Mouse (Mus musculus) liver, embryonic 13.5 days (tissue): ENCODE data around the gene Glp1r. TPM values are rescaled to one million over a fixed set of nuclear protein-coding genes. Genes with fewer than 3 reads are reported as not detected.

Source experiments
- ATAC-seq: fragments of 200-750 bp; cut with Nextera tagmentation; 2 replicates; pipeline ENCODE4 v1.8.0; 2017; ENCODE audit warnings: low read depth, mild to moderate bottlenecking, moderate number of reproducible peaks, moderate library complexity
- DNase-seq: peaks from one replicate; pipeline ENCODE4 v3.0.0; 2022
- H3K27ac ChIP-seq: fragments of 300-500 bp; sonication (generic); 2 replicates; pipeline ENCODE4 v1.5.1; 2015; ENCODE audit warnings: moderate library complexity, mild to moderate bottlenecking, inconsistent platforms
- H3K27me3 ChIP-seq: fragments of 300-500 bp; sonication (generic); 2 replicates; pipeline ENCODE4 v1.6.1; 2015; ENCODE audit warnings: mild to moderate bottlenecking, inconsistent platforms
- H3K36me3 ChIP-seq: fragments of 300-500 bp; sonication (generic); 2 replicates; pipeline ENCODE4 v1.6.1; 2015; ENCODE audit warnings: mild to moderate bottlenecking, inconsistent platforms
- H3K4me1 ChIP-seq: fragments of 300-500 bp; sonication (generic); replicated peaks from 2 replicates; pipeline ENCODE4 v1.6.1; 2015; ENCODE audit warnings: inconsistent platforms
- H3K4me2 ChIP-seq: fragments of 300-500 bp; sonication (generic); 2 replicates; pipeline ENCODE4 v1.6.1; 2015; ENCODE audit warnings: inconsistent platforms, mild to moderate bottlenecking, moderate library complexity
- H3K4me3 ChIP-seq: fragments of 300-500 bp; sonication (generic); replicated peaks from 2 replicates; pipeline ENCODE4 v1.5.1; 2015; ENCODE audit warnings: mild to moderate bottlenecking, inconsistent platforms
- H3K9ac ChIP-seq: fragments of 300-500 bp; sonication (generic); 2 replicates; pipeline ENCODE4 v1.6.1; 2015; ENCODE audit warnings: mild to moderate bottlenecking, inconsistent platforms
- H3K9me3 ChIP-seq: fragments of 300-500 bp; sonication (generic); replicated peaks from 2 replicates; pipeline ENCODE4 v1.6.1; 2016; ENCODE audit warnings: inconsistent platforms
- WGBS: fragments of 180-500 bp; shearing (Covaris S2); methylation state at CpG from one replicate; pipeline ENCODE4 v1.1.7; 2015; ENCODE audit not compliant: insufficient replicate concordance; 5-methylcytosine and 5-hydroxymethylcytosine counted together
- polyA plus RNA-seq: library from polyadenylated mRNA; unstranded; fragments of >200 nt; fragmentation: Nextera tagmentation; extraction: Ambion mirVana; gene quantifications from 2 replicates; pipeline ENCODE4 v1.2.1, GENCODE M21; 2015

Gene Glp1r
- polyA plus RNA-seq, 1 experiment from 2014 or later = not detected

DNA sequence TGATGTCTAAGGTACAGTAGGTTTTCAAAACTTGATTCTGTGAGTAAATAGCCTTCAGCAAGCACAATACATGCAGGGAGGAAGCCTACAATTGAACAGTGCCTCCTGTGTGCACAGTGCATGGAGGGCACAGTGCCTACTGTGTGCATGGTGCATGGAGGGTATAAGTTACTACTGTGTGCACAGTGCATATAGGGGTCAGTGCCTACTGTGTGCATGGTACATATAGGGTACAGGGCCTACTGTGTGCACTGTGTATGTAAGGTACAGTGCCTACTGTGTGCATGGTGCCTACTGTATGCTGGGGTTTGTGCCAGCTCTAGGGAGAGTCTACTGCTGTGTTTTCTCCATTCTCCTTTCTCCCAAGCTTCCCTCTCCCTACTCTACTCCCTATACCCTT, 12.6 kb downstream of the Glp1r start:
- H3K4me2 ChIP-seq = no peak overlapping the region
- no peak overlapping the region for H3K4me3 ChIP-seq
- no peak overlapping the region for H3K9ac ChIP-seq
- H3K27ac ChIP-seq = no peak overlapping the region
- H3K36me3 ChIP-seq = no peaks in the 10 kb centered on the region
- no peak for ATAC-seq
- no peak for DNase-seq
- H3K4me1 ChIP-seq = no peaks in the 10 kb centered on the region
- H3K27me3 ChIP-seq = 0 out of 2 replicates have a peak, but pooled peaks cover 5% of the 10 kb centered on the region
- no peaks in the 10 kb centered on the region for H3K9me3 ChIP-seq

DNA sequence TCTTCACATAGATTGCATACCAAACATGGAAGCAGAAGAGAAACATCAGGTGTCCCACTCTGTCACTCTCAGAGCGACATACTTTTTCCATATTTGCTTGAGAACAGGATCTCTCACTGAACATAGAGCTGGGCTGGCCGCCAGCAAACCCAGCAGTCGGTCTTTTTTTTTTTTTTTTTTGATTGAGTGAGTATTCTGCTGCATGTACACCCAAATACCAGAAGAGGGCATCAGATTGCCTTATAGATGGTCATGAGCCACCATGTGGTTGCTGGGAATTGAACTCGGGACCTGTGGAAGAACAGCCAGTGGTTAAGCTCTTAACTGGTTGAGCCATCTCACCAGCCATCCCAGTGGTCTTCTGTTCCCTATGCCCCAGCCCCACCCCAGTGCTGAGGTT, 21.9 kb downstream of the Glp1r start:
- H3K9me3 ChIP-seq = no peaks in the 10 kb centered on the region
- WGBS = 46% methylated on average over 4 of the region's 4 CpGs
- no peaks in the 10 kb centered on the region for H3K36me3 ChIP-seq
- H3K27ac ChIP-seq = no peak overlapping the region
- H3K4me1 ChIP-seq = no peaks in the 10 kb centered on the region
- no peak overlapping the region for H3K4me2 ChIP-seq
- no peak overlapping the region for H3K4me3 ChIP-seq
- DNase-seq (no peak), ATAC-seq (no peak)
- H3K27me3 ChIP-seq = no peaks in the 10 kb centered on the region
- H3K9ac ChIP-seq = no peak overlapping the region

DNA sequence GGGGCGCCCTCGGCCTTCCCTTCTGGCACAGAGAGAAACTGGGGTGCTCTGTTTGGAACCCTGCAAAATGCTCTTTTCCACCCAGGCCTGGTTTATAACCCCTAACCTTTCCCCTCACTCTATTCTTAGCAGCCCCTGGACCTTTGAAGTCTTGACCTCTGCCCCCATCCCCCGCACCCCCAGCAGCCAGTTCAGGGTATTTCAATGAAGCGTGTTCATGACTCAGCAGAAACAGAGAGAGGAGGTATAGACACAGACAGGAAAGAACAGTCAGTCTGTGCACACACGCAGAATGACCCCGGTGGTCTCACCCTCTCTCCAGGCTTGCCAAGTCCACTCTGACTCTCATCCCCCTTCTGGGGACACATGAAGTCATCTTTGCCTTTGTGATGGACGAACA, 29.2 kb downstream of the Glp1r start:
- ATAC-seq = no peak
- H3K4me2 ChIP-seq = no peak overlapping the region
- no peaks in the 10 kb centered on the region for H3K27me3 ChIP-seq
- H3K4me1 ChIP-seq = peaks cover 3% of the 10 kb centered on the region; the same call in 1 of the 2 replicates
- no peaks in the 10 kb centered on the region for H3K9me3 ChIP-seq
- no peak overlapping the region for H3K9ac ChIP-seq
- 56% methylated on average over 7 of the region's 7 CpGs for WGBS
- no peak overlapping the region for H3K4me3 ChIP-seq
- H3K27ac ChIP-seq = no peak overlapping the region
- no peaks in the 10 kb centered on the region for H3K36me3 ChIP-seq
- DNase-seq = no peak

DNA sequence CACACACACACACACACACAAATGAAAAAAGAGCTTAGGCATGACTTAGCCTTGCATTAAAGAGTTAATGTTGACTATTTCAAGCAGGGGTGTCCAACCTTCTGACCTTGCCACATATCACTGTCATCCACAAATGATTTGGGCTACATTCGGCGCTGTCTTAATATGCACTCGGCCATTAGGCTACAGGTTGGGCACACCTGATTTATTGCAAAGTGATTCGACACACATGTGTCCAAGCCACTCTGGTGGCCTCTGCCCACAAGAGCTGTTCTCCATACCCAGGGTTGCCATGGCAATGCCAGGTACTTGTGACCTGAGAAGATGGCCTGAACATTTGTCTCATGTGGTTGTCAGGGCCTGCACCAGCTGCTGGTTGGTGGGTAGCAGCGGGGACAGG, 31.2 kb downstream of the Glp1r start:
- H3K36me3 ChIP-seq = no peaks in the 10 kb centered on the region
- no peak overlapping the region for H3K9ac ChIP-seq
- H3K4me2 ChIP-seq = no peak overlapping the region
- H3K9me3 ChIP-seq = no peaks in the 10 kb centered on the region
- no peak for ATAC-seq
- H3K4me1 ChIP-seq = peaks cover 3% of the 10 kb centered on the region; the same call in 1 of the 2 replicates
- no peaks in the 10 kb centered on the region for H3K27me3 ChIP-seq
- DNase-seq = no peak
- no peak overlapping the region for H3K27ac ChIP-seq
- WGBS = 73% methylated on average over 5 of the region's 5 CpGs
- no peak overlapping the region for H3K4me3 ChIP-seq

DNA sequence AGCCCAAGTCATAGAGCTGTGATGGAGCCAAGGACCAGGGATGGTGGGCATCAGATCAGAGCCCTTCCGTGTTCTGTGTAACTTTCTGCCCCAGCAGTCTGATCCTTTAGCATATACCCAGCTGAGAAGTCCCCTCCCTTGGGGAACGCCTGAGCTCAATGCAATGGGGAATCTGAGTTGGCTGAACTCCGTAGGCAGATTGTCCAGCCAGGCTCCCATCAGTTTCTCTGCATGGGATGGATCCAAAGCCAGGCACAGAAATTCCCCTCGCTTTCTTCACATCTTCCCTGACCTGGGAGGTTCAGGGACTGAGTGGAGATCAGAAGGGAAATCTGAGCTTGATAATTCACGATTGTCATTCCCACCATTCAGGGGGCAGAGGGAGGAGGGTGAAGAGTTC, 33.7 kb downstream of the Glp1r start:
- WGBS = 55% methylated on average over 5 of the region's 5 CpGs
- Histone ChIP-seq H3K27me3 (no peaks in the 10 kb centered on the region), H3K9ac (no peak overlapping the region), H3K4me1 (peaks cover under 1% of the 10 kb centered on the region; the same call in 1 of the 2 replicates), H3K4me2 (no peak overlapping the region), H3K4me3 (no peak overlapping the region), H3K36me3 (no peaks in the 10 kb centered on the region), H3K9me3 (no peaks in the 10 kb centered on the region), H3K27ac (no peak overlapping the region)
- DNase-seq (no peak), ATAC-seq (no peak)

DNA sequence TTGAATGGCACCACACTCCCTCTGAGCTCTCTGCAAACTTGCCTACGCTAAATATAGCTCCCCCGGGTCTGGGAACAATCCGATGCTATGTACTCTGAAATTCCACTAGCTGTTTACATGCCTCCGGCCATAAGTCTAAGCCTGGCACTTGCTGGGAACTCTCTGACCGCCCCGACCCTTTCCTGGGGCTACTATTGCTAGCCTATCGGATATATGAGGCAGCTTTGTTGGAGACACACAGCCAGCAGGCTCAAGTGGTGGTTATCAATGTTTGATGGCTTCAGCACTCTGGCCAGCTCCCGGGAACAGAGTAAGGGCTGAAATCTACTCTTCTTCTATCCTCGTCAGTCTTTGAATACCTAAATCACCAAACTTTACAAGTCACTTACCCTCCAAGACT, 36.9 kb downstream of the Glp1r start:
- no peaks in the 10 kb centered on the region for H3K27me3 ChIP-seq
- H3K9me3 ChIP-seq = no peaks in the 10 kb centered on the region
- H3K4me3 ChIP-seq = no peak overlapping the region
- H3K4me1 ChIP-seq = no peaks in the 10 kb centered on the region
- no peak overlapping the region for H3K9ac ChIP-seq
- WGBS = 43% methylated on average over 9 of the region's 9 CpGs
- ATAC-seq (no peak), DNase-seq (no peak)
- H3K4me2 ChIP-seq = no peak overlapping the region
- no peak overlapping the region for H3K27ac ChIP-seq
- no peaks in the 10 kb centered on the region for H3K36me3 ChIP-seq

DNA sequence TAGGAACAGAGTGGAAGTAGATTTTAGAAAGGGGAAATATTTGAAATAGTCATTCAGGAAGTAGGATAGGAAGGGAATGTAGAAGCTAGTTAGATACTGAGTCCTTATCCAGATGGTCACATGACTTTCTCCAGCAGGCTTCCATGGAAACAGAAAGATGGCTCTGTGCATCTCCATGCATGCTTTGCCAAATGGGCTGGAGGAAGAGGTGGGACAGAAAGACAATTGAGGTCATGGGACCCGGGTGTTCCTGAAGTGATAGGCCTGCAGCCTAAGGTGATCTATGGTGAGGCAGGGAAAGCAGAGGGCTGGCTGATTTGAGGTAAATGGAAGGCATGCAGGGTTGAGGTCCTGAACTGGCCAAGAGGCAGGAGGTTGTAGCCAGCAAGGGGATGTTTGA, 46.8 kb downstream of the Glp1r start:
- WGBS = 41% methylated on average over 1 of the region's 1 CpGs
- no peak for DNase-seq

DNA sequence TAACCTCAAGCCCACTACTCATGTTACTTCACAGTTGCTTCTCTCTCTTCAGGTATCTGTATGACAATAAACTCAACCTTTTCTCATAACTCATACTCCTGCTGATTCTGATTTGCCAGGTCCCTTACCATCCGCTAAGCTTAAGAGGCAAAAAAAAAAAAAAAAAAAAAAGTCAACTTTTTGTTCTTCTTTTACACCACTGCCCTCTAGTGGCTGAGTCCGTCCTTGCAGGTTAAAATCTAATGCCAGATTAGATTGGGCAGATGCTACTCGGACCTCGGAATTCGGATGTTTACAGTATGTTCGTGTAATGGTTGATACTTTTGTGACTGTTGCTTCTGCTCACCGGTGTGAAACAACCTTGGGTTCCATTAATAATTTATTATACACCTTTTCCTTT, 49.2 kb downstream of the Glp1r start:
- no peaks in the 10 kb centered on the region for H3K36me3 ChIP-seq
- H3K9me3 ChIP-seq = no peaks in the 10 kb centered on the region
- H3K27me3 ChIP-seq = no peaks in the 10 kb centered on the region
- no peak overlapping the region for H3K4me3 ChIP-seq
- H3K4me2 ChIP-seq = no peak overlapping the region
- H3K4me1 ChIP-seq = no peaks in the 10 kb centered on the region
- H3K27ac ChIP-seq = no peak overlapping the region
- ATAC-seq (no peak), DNase-seq (no peak)
- 6% methylated on average over 7 of the region's 7 CpGs for WGBS
- no peak overlapping the region for H3K9ac ChIP-seq

More for the DNA sequence above, 46.8 kb downstream of the Glp1r start:
- no peak overlapping the region for H3K4me3 ChIP-seq
- no peak overlapping the region for H3K27ac ChIP-seq
- H3K9ac ChIP-seq = no peak overlapping the region
- no peaks in the 10 kb centered on the region for H3K27me3 ChIP-seq
- ATAC-seq = no peak
- H3K9me3 ChIP-seq = no peaks in the 10 kb centered on the region
- H3K4me1 ChIP-seq = no peaks in the 10 kb centered on the region
- no peaks in the 10 kb centered on the region for H3K36me3 ChIP-seq
- H3K4me2 ChIP-seq = no peak overlapping the region

DNA sequence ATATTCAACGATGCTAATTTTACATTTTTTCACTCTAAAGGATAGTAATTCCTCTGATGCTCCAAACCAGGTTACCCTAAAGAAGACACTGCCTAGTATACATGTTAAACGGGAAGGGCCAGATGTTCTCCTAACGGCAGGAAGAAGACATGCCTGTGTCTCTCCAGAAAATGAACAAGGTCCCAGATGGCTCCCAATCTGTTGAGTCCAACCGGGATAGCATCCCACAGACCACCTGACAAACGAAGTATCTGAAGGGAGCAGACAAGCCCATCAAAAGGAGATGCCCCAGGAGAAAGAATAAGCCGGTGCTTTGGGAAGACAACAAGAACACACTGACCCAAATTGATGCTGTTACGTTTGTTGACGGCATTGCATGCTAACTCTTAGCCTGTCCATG, 50.0 kb downstream of the Glp1r start:
- Histone ChIP-seq H3K27ac (no peak overlapping the region), H3K36me3 (no peaks in the 10 kb centered on the region), H3K27me3 (no peaks in the 10 kb centered on the region), H3K4me1 (no peaks in the 10 kb centered on the region), H3K4me3 (no peak overlapping the region), H3K9me3 (no peaks in the 10 kb centered on the region), H3K9ac (no peak overlapping the region), H3K4me2 (no peak overlapping the region)
- ATAC-seq = no peak
- DNase-seq = no peak
- 55% methylated on average over 8 of the region's 8 CpGs for WGBS

DNA sequence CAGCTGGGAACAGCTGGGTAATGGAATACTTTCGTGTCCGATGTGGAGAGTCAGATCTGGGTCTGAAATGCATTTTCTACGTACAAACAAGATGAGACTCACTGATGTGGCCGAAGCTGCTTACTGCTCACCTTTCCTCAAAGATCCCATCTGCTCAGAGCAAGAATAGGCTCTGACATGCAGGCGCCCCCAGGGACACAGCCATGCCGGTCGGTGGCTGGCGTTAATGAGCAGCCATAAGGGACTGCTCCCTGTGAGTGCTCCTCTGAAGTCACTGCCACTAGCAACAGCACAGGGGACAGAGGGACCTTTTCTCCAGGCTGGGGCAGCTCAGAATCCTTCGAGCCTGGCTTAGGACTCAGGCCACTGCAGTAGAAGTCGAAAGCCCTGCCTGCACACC, 52.7 kb downstream of the Glp1r start, which contains the start of gene Umodl1:
Umodl1 (plus strand) TSS at position 301 of the 400 bp plus-strand sequence.
- H3K9ac ChIP-seq = no peak within 1 kb of the TSS
- H3K27me3 ChIP-seq = no peaks in the 10 kb centered on the region
- no peak for DNase-seq
- 52% methylated on average over 10 of the region's 10 CpGs for WGBS
- H3K4me3 ChIP-seq = no peak within 1 kb of the TSS
- H3K36me3 ChIP-seq = no peaks in the 10 kb centered on the region
- H3K27ac ChIP-seq = no peak within 1 kb of the TSS
- H3K4me1 ChIP-seq = no peaks in the 10 kb centered on the region
- H3K9me3 ChIP-seq = no peaks in the 10 kb centered on the region
- no peak for ATAC-seq
- no peak within 1 kb of the TSS for H3K4me2 ChIP-seq

DNA sequence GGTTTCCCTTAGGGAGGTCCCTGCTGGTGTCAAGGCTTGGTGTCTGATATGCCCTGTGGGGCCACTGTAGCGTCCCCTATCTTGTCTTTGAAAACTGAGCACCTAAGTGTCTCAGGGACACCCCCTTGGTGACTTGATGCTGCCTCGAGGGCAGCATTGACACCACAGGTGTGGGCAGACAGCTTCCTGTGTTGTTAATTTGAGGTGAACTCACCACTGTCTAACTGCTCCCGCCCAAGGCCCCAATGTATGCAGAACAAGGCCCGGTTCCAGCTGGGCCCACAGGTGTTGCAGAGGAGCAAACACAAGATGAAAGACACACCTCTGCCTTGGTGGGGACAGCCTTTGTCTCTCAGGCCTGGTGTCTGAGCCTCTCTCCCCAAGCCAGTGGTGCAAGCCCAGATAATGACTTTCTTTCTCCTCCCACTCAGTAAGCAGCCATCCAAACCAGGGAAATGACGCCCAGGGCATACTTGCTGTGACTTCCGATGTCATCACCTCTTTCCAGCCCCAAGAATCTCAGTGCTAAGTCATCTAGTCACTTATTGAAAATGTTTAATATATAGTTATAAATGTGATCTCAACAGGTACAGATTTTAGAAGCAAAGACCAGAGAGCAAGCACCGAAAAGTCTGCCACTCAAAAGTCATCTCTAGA, 60.4 kb downstream of the Glp1r start:
- Histone ChIP-seq H3K9ac (no peak overlapping the region), H3K4me3 (no peak overlapping the region), H3K27me3 (no peaks in the 10 kb centered on the region), H3K36me3 (no peaks in the 10 kb centered on the region), H3K4me2 (no peak overlapping the region), H3K27ac (no peak overlapping the region), H3K4me1 (no peaks in the 10 kb centered on the region), H3K9me3 (no peaks in the 10 kb centered on the region)
- ATAC-seq (no peak), DNase-seq (no peak)
- WGBS = 40% methylated on average over 7 of the region's 7 CpGs

DNA sequence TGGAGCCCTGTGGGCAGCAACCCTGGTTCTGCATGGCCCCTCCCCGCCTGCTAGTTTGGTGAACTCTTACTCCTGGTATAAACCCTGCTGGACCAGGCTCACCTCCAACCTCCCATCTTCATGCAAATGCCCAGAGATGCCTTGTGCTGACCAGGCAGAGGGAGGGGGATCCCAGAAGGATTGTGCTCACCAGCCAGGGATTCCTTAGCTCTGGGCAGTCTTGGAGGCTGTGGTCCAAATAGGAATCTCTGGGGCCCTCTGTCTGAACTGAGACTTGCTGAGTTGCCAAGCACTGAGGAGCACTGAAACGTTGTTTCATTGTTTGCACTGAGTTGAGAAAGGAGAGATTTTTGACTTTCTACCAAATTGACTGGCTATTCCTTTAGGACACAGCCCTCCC, 61.3 kb downstream of the Glp1r start:
- Histone ChIP-seq H3K27me3 (no peaks in the 10 kb centered on the region), H3K27ac (no peak overlapping the region), H3K4me3 (no peak overlapping the region), H3K36me3 (no peaks in the 10 kb centered on the region), H3K9me3 (no peaks in the 10 kb centered on the region), H3K4me2 (no peak overlapping the region), H3K4me1 (no peaks in the 10 kb centered on the region), H3K9ac (no peak overlapping the region)
- 40% methylated on average over 2 of the region's 2 CpGs for WGBS
- ATAC-seq = no peak
- no peak for DNase-seq
